Mouse (Mus musculus) hindbrain, embryonic 11.5 days (tissue): Measurements from ENCODE around the gene Sigirr. TPM values are rescaled to one million over a fixed set of nuclear protein-coding genes. Genes with fewer than 3 reads are reported as not detected.

Experiments used
- ATAC-seq: fragments of 200-750 bp; cut with Nextera tagmentation; 2 replicates; pipeline ENCODE4 v1.8.0; 2017; ENCODE audit warnings: mild to moderate bottlenecking, moderate TSS enrichment, moderate library complexity; ENCODE audit not compliant: low FRiP score
- DNase-seq: peaks from one replicate; pipeline ENCODE4 v3.0.0-alpha.2; 2015; ENCODE audit warnings: low spot score
- H3K27ac ChIP-seq: fragments of 300-500 bp; sonication (generic); 2 replicates; pipeline ENCODE4 v1.5.1; 2014; ENCODE audit warnings: mild to moderate bottlenecking, low read depth, low read length
- H3K27me3 ChIP-seq: fragments of 300-500 bp; sonication (generic); 2 replicates; pipeline ENCODE4 v1.6.1; 2014; ENCODE audit warnings: mild to moderate bottlenecking, low read length, moderate library complexity, mixed read lengths; ENCODE audit not compliant: control insufficient read depth, insufficient read depth
- H3K36me3 ChIP-seq: fragments of 300-500 bp; sonication (generic); 2 replicates; pipeline ENCODE4 v1.6.1; 2014; ENCODE audit warnings: mild to moderate bottlenecking, low read length, moderate library complexity, mixed read lengths; ENCODE audit not compliant: control insufficient read depth, insufficient read depth
- H3K4me1 ChIP-seq: fragments of 300-500 bp; sonication (generic); replicated peaks from 2 replicates; pipeline ENCODE4 v1.6.1; 2014; ENCODE audit warnings: low read length, mixed read lengths; ENCODE audit not compliant: control insufficient read depth, insufficient read depth
- H3K4me2 ChIP-seq: fragments of 300-500 bp; sonication (generic); replicated peaks from 2 replicates; pipeline ENCODE4 v1.6.1; 2014; ENCODE audit warnings: mild to moderate bottlenecking, low read depth, low read length
- H3K4me3 ChIP-seq: fragments of 300-500 bp; sonication (generic); 2 replicates; pipeline ENCODE4 v1.5.1; 2014; ENCODE audit warnings: low read depth, low read length
- H3K9ac ChIP-seq: fragments of 300-500 bp; sonication (generic); 2 replicates; pipeline ENCODE4 v1.6.1; 2014; ENCODE audit warnings: low read depth, low read length
- H3K9me3 ChIP-seq: fragments of 300-500 bp; sonication (generic); 2 replicates; pipeline ENCODE4 v1.6.1; 2016; ENCODE audit warnings: low read length; ENCODE audit not compliant: control insufficient read depth
- WGBS: fragments of 180-500 bp; shearing (Covaris S2); extraction: QIAGEN DNeasy Blood & Tissue Kit; methylation state at CpG from one replicate; pipeline ENCODE4 v1.1.7; 2014; 5-methylcytosine and 5-hydroxymethylcytosine counted together
- polyA plus RNA-seq: library from polyadenylated mRNA; unstranded; fragments of >200 nt; fragmentation: Nextera tagmentation; extraction: Ambion mirVana; gene quantifications from 2 replicates; pipeline ENCODE4 v1.2.1, GENCODE M21; 2014

Gene Sigirr
- polyA plus RNA-seq, 1 experiment from 2014 or later: 1.0 TPM

DNA sequence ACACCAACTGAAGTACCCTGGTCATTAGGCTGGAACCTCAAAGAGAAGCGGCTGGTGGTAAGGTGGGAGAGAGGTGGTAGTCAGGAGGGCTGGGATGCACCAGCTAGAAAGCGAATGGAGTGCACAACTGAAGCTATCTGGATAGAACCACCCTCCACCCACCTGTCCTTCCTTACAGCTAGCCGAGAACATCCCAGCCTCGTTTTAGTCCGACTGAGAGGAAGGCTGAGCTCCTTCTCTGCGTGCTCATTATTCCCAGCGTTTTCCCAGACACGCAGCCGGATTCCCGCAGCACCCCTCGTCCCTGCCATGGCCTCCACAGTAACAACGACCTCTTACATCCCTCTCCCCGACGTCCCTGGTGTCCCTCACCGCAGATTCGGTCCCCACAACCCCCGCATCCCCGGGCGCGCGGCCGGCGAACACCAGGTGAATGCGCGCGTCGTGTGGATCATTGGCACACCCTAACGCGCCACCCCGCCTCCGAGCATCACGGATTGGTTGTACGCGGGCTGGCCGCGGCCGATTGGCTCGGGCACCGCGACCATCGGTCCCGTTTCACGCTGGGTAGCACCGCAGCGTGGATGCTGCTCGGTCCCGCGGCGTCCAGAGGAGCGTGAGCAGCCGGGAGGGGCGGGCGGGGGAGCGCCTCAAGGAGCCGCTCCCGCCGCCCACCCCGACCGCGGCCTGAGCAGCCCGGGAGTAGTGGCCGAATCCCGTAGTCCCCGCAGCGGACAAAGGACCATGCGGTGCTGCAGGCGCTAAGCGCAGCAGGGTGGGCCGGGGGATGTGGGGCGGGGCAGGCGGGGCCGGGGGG is 39.7 kb downstream of the Sigirr start, which contains the start of gene B4galnt4:
TSS of gene B4galnt4 (plus strand) at position 679 of the 817 bp plus-strand sequence.
- DNase-seq: peak; percentile 90
- 0 out of 2 replicates have a peak, but pooled peaks cover 10% of the 10 kb centered on the region for H3K4me1 ChIP-seq
- WGBS: under 1% methylated on average over 62 of the region's 72 CpGs
- peak; percentile 98 for ATAC-seq
- peak within 1 kb of the TSS; percentile 79 for H3K27ac ChIP-seq
- H3K9me3 ChIP-seq: no peaks in the 10 kb centered on the region
- peak within 1 kb of the TSS; percentile 98 for H3K9ac ChIP-seq
- peak within 1 kb of the TSS; percentile 88 for H3K4me3 ChIP-seq
- peak within 1 kb of the TSS; percentile 73 for H3K4me2 ChIP-seq
- H3K36me3 ChIP-seq: peaks cover 11% of the 10 kb centered on the region
- H3K27me3 ChIP-seq: no peaks in the 10 kb centered on the region

- Histone ChIP-seq H3K4me3 (peak overlapping the region; percentile 88), H3K9ac (peak overlapping the region; percentile 98), H3K9me3 (no peaks in the 10 kb centered on the region), H3K27me3 (no peaks in the 10 kb centered on the region), H3K36me3 (peaks cover 5% of the 10 kb centered on the region), H3K27ac (peak overlapping the region; percentile 79; the same call in 1 of the 2 replicates), H3K4me1 (0 out of 2 replicates have a peak, but pooled peaks cover 10% of the 10 kb centered on the region), H3K4me2 (peak overlapping the region; percentile 73)
- DNase-seq (no peak), ATAC-seq (no peak)
- 79% methylated on average over 2 of the region's 2 CpGs for WGBS
Observed at GRCm38 (mm10) chr7:141059929-141060328, 40.4 kb downstream of the Sigirr start.

- Histone ChIP-seq H3K27ac (no peak overlapping the region), H3K4me3 (no peak overlapping the region), H3K4me1 (0 out of 2 replicates have a peak, but pooled peaks cover 10% of the 10 kb centered on the region), H3K27me3 (no peaks in the 10 kb centered on the region), H3K9ac (no peak overlapping the region), H3K9me3 (no peaks in the 10 kb centered on the region), H3K36me3 (no peaks in the 10 kb centered on the region), H3K4me2 (no peak overlapping the region)
- ATAC-seq (no peak), DNase-seq (no peak)
- WGBS: 94% methylated on average over 14 of the region's 14 CpGs
Observed at GRCm38 (mm10) chr7:141058601-141059341, 41.6 kb downstream of the Sigirr start.

DNA sequence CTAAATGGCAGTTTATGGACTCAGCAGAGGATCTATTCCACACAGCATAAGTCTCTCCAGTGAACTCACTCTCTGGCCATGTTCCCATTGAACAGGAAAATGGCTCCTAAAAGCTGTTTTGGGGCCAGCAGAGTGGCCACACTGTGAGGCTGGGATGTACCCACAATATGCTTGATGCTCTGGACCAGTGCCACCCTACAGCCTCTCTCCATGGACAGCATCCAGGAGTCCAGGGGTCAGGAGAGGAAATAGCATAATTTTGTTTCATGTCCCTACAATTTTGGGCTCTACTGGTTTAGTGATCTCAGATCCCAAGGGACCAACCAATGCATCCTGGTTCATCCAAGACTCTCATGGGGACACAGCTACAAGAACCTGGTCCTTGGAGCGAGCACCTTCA is 42.8 kb downstream of the Sigirr start:
- Histone ChIP-seq H3K9me3 (no peaks in the 10 kb centered on the region), H3K4me2 (no peak overlapping the region), H3K27me3 (no peaks in the 10 kb centered on the region), H3K27ac (no peak overlapping the region), H3K4me3 (no peak overlapping the region), H3K9ac (no peak overlapping the region), H3K36me3 (no peaks in the 10 kb centered on the region), H3K4me1 (0 out of 2 replicates have a peak, but pooled peaks cover 10% of the 10 kb centered on the region)
- WGBS: 93% methylated on average over 1 of the region's 1 CpGs
- DNase-seq (no peak), ATAC-seq (no peak)

- no peak overlapping the region for H3K9ac ChIP-seq
- no peaks in the 10 kb centered on the region for H3K27me3 ChIP-seq
- DNase-seq (no peak), ATAC-seq (no peak)
- H3K4me2 ChIP-seq: no peak overlapping the region
- H3K9me3 ChIP-seq: no peaks in the 10 kb centered on the region
- H3K4me1 ChIP-seq: 0 out of 2 replicates have a peak, but pooled peaks cover 8% of the 10 kb centered on the region
- H3K4me3 ChIP-seq: no peak overlapping the region
- H3K36me3 ChIP-seq: no peaks in the 10 kb centered on the region
- 91% methylated on average over 6 of the region's 6 CpGs for WGBS
- H3K27ac ChIP-seq: no peak overlapping the region
Observed at GRCm38 (mm10) chr7:141056976-141057375, 43.4 kb downstream of the Sigirr start.

DNA sequence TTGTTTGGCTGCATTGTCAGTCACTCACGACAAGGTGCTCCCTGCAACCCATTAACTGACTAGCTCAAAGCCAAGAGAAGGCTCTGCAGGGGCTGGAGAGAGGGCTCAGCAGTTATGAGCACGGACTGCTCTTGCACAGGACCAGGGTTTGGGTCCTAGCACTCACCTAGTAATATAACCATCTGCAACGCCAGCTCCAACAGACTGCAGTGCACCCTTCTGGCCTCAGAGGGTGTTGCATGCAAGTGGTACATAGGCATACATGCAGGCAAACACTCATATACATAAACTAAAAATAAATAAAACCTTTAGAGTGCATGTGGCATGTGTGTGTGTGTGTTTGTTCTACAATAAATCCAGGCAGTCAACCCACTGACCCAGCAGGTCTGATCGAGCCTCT is 44.6 kb downstream of the Sigirr start:
- ATAC-seq: no peak

DNA sequence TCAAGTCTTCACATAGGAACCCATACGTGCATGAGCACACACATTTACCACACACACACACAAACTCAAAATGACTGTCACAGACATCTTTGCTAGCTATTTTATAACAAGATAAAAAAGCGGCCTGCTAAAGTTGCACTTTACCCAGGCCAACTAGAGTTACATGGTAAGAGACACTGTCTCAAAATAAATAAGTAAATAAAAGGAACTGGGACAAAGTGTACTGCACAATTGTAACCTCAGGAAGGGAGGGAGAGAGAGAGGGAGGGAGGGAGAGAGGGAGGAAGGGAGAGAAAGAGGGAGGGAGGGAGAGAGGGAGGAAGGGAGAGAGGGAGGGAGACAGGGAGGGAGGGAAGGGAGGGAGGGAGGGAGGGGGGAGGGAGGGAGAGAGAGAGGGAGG is 48.0 kb downstream of the Sigirr start:
- Histone ChIP-seq H3K4me2 (no peak overlapping the region), H3K4me1 (no peaks in the 10 kb centered on the region), H3K27ac (no peak overlapping the region), H3K9me3 (no peaks in the 10 kb centered on the region), H3K4me3 (no peak overlapping the region), H3K36me3 (no peaks in the 10 kb centered on the region), H3K9ac (no peak overlapping the region), H3K27me3 (no peaks in the 10 kb centered on the region)
- ATAC-seq (no peak), DNase-seq (no peak)
- WGBS: 89% methylated on average over 2 of the region's 2 CpGs

More for the DNA sequence above, 44.6 kb downstream of the Sigirr start:
- WGBS: 90% methylated on average over 4 of the region's 4 CpGs
- Histone ChIP-seq H3K9ac (no peak overlapping the region), H3K4me3 (no peak overlapping the region), H3K9me3 (no peaks in the 10 kb centered on the region), H3K27ac (no peak overlapping the region), H3K4me2 (no peak overlapping the region), H3K36me3 (no peaks in the 10 kb centered on the region), H3K27me3 (no peaks in the 10 kb centered on the region), H3K4me1 (0 out of 2 replicates have a peak, but pooled peaks cover 5% of the 10 kb centered on the region)
- no peak for DNase-seq

GRCm38 (mm10) chr7:141052016-141052415 is 48.4 kb downstream of the Sigirr start:
- Histone ChIP-seq H3K4me2 (no peak overlapping the region), H3K9me3 (no peaks in the 10 kb centered on the region)
- 93% methylated on average over 4 of the region's 4 CpGs for WGBS

More at GRCm38 (mm10) chr7:141052016-141052415, 48.4 kb downstream of the Sigirr start:
- DNase-seq (no peak), ATAC-seq (no peak)
- Histone ChIP-seq H3K9ac (no peak overlapping the region), H3K27ac (no peak overlapping the region), H3K27me3 (no peaks in the 10 kb centered on the region), H3K36me3 (no peaks in the 10 kb centered on the region), H3K4me3 (no peak overlapping the region), H3K4me1 (no peaks in the 10 kb centered on the region)
